Mouse (Mus musculus): ENCODE results near the gene Wdr17. TPM values are rescaled to one million over a fixed set of nuclear protein-coding genes. Genes with fewer than 3 reads are reported as not detected.

Wdr17 gene
- total and polyA plus RNA-seq, 3 experiments = not detected

DNA sequence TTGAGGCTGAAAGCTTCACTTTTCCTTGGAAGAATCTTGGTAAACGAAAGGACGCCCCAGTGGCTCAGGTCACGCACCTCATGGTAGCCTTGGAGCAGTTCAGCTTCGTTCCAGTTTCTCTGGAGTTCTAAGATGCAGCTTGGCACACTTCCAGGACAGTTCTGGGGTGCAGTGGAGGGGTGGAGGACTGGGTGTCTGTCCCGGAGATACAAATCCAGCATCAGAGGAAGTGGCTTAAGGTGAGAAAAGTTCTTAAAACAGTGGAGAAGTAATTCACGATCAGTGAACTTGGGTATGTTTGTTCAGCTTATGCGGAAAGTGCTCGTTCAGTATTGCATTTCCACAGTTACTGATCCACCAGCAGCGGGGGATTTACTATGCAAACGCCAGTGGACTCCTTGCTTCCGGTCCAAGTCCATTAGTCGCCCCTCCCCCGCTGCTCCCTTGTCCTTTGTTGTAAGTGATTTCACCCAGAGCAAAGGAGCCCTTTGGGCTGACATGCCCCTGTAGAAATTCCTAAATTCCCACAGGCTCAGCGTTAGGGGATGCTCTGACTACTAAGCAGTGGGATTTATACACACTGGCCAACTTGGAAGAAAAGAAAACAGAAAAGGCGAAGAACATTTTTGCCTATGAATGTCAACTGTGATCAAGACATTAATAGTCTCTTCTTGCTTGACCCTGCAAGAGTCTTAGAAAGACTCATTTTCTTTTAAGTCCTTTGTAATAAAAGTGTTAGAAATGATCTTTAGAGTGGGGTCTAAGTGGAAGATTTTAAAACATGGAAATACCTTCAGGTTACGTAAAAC is 106.6 kb downstream of the Wdr17 start:
- H3K27ac ChIP-seq = no peak overlapping the region
- H3K4me1 ChIP-seq (ENCODE audit: control insufficient read depth, insufficient read depth, low read length) = no peaks in the 10 kb centered on the region
- no peaks in the 10 kb centered on the region for H3K79me2 ChIP-seq (replicated peaks; ENCODE audit: control insufficient read depth, insufficient read depth, low read length)
- intact Hi-C loops (cut with DNase I) = no loop called here
- no peaks in the 10 kb centered on the region for H3K36me3 ChIP-seq (ENCODE audit: control insufficient read depth, insufficient read depth, low read length)
- H3K27me3 ChIP-seq (ENCODE audit: control insufficient read depth, insufficient read depth, low read length) = no peaks in the 10 kb centered on the region
- DNase-seq = peak; percentile 30 to 36
- no peak overlapping the region for H3K9ac ChIP-seq (ENCODE audit: low read depth, low read length)
- TF ChIP-seq CTCF (IDR thresholded peaks at IDR 0.05) (no peak), EP300 (IDR thresholded peaks at IDR 0.05; ENCODE audit: insufficient read depth, low read depth, low read length) (no peak), POLR2A (IDR thresholded peaks at IDR 0.05; ENCODE audit: insufficient read depth, low read depth, low read length) (no peak)
- peak overlapping the region; percentile 31; the same call in 1 of the 2 replicates for H3K4me3 ChIP-seq
- WGBS = 13% methylated on average over 16 of the region's 16 CpGs

DNA sequence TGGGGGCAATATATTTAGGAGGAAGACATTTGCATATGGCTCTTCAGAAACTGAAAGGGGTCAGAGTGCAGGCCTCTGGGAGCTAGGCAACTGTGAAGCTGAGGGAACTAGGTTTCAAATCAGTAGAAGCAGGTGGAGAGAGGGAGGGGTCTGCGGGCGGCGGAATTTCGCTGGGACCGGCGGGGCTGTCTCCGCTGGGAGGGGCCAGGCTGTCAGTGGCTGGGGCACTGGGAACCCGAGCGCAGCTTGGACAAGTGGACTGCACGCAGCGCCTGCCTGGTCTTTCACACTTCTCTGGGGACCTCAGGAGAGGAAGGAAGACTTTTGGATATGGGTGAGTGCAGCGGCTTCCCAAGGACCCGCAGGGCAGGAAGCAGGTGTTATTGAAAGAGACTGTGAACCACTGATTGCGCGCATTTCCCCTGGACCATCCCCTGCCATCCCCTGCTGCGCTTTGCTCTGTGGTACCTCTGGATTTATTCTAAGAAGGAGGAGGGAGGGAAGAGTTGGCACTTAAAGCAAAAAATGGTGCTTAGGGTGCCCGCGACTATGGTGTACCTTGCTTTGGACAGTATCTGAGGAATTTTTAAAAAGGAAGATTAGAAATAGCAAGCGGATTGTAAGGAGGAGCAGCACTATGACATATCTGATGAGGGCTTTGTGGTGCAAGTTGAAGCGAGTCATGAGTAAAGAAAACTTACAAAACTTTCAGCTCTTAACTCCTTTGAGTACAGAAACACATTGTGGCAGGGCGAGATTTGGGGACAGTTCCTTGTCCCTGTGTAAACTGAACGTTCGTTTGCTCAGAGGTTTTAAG is 107.5 kb downstream of the Wdr17 start:
- Histone ChIP-seq H3K9ac (ENCODE audit: low read depth, low read length) (no peak overlapping the region), H3K4me3 (peak overlapping the region; percentile 31), H3K79me2 (replicated peaks; ENCODE audit: control insufficient read depth, insufficient read depth, low read length) (no peaks in the 10 kb centered on the region), H3K27me3 (ENCODE audit: control insufficient read depth, insufficient read depth, low read length) (no peaks in the 10 kb centered on the region), H3K4me1 (ENCODE audit: control insufficient read depth, insufficient read depth, low read length) (no peaks in the 10 kb centered on the region), H3K36me3 (ENCODE audit: control insufficient read depth, insufficient read depth, low read length) (no peaks in the 10 kb centered on the region), H3K27ac (no peak overlapping the region)
- peak; percentile 23 to 51 for DNase-seq
- intact Hi-C loops (cut with DNase I) = no loop called here
- 1% methylated on average over 23 of the region's 23 CpGs for WGBS
- TF ChIP-seq POLR2A (IDR thresholded peaks at IDR 0.05; ENCODE audit: insufficient read depth, low read depth, low read length) (no peak), EP300 (IDR thresholded peaks at IDR 0.05; ENCODE audit: insufficient read depth, low read depth, low read length) (no peak), CTCF (IDR thresholded peaks at IDR 0.05) (no peak)

GRCm38 (mm10) chr8:54777012-54777411 is 110.0 kb downstream of the Wdr17 start:
- no peaks in the 10 kb centered on the region for H3K36me3 ChIP-seq (ENCODE audit: control insufficient read depth, insufficient read depth, low read length)
- no peaks in the 10 kb centered on the region for H3K27me3 ChIP-seq (ENCODE audit: control insufficient read depth, insufficient read depth, low read length)
- intact Hi-C loops (cut with DNase I) = no loop called here
- no peak overlapping the region for H3K9ac ChIP-seq (ENCODE audit: low read depth, low read length)
- no peaks in the 10 kb centered on the region for H3K79me2 ChIP-seq (replicated peaks; ENCODE audit: control insufficient read depth, insufficient read depth, low read length)
- H3K4me3 ChIP-seq = no peak overlapping the region
- no peaks in the 10 kb centered on the region for H3K4me1 ChIP-seq (ENCODE audit: control insufficient read depth, insufficient read depth, low read length)
- TF ChIP-seq POLR2A (IDR thresholded peaks at IDR 0.05; ENCODE audit: insufficient read depth, low read depth, low read length) = no peak
- no peak for TF ChIP-seq CTCF (IDR thresholded peaks at IDR 0.05)
- TF ChIP-seq EP300 (IDR thresholded peaks at IDR 0.05; ENCODE audit: insufficient read depth, low read depth, low read length) = no peak
- DNase-seq = no peak
- H3K27ac ChIP-seq = no peak overlapping the region

DNA sequence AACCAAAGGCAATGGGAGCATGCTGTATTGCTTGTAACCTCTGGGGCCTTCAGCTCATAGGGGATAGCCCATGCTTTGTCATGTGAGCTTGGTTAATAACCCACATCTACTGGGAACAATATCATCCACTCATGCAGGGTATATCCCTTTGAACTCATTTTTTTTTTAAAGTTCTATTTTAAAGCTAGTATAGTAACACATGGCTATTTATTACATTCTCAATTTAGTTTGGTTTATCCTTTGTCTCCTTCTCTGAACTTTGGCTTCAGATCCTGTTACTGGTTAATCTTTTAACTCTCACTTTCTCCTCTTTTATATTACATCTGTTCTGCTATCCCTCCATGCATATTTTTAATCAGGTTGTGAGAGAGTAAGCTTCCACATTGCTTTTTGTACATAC is 110.7 kb downstream of the Wdr17 start:
- Histone ChIP-seq H3K36me3 (ENCODE audit: control insufficient read depth, insufficient read depth, low read length) (no peaks in the 10 kb centered on the region), H3K4me3 (no peak overlapping the region), H3K79me2 (replicated peaks; ENCODE audit: control insufficient read depth, insufficient read depth, low read length) (no peaks in the 10 kb centered on the region), H3K27ac (no peak overlapping the region), H3K4me1 (ENCODE audit: control insufficient read depth, insufficient read depth, low read length) (no peaks in the 10 kb centered on the region), H3K9ac (ENCODE audit: low read depth, low read length) (no peak overlapping the region), H3K27me3 (ENCODE audit: control insufficient read depth, insufficient read depth, low read length) (no peaks in the 10 kb centered on the region)
- intact Hi-C loops (cut with DNase I) = no loop called here
- no peak for TF ChIP-seq EP300 (IDR thresholded peaks at IDR 0.05; ENCODE audit: insufficient read depth, low read depth, low read length)
- TF ChIP-seq POLR2A (IDR thresholded peaks at IDR 0.05; ENCODE audit: insufficient read depth, low read depth, low read length) = no peak
- TF ChIP-seq CTCF (IDR thresholded peaks at IDR 0.05) = no peak
- DNase-seq = no peak

GRCm38 (mm10) chr8:54757646-54758045 is 129.3 kb downstream of the Wdr17 start:
- no peak overlapping the region for H3K4me3 ChIP-seq
- H3K9ac ChIP-seq (ENCODE audit: low read depth, low read length) = no peak overlapping the region
- H3K27me3 ChIP-seq (ENCODE audit: control insufficient read depth, insufficient read depth, low read length) = no peaks in the 10 kb centered on the region
- 88% methylated on average over 1 of the region's 1 CpGs for WGBS
- intact Hi-C loops (cut with DNase I) = no loop called here
- H3K79me2 ChIP-seq (replicated peaks; ENCODE audit: control insufficient read depth, insufficient read depth, low read length) = no peaks in the 10 kb centered on the region
- no peak for DNase-seq
- no peak overlapping the region for H3K27ac ChIP-seq
- H3K36me3 ChIP-seq (ENCODE audit: control insufficient read depth, insufficient read depth, low read length) = no peaks in the 10 kb centered on the region
- TF ChIP-seq EP300 (IDR thresholded peaks at IDR 0.05; ENCODE audit: insufficient read depth, low read depth, low read length) (no peak), CTCF (IDR thresholded peaks at IDR 0.05) (no peak), POLR2A (IDR thresholded peaks at IDR 0.05; ENCODE audit: insufficient read depth, low read depth, low read length) (no peak)
- H3K4me1 ChIP-seq (ENCODE audit: control insufficient read depth, insufficient read depth, low read length) = no peaks in the 10 kb centered on the region

Data from heart, adult 2 months (tissue).